Mouse (Mus musculus) stomach, postnatal 0 days (tissue): ENCODE data around the gene Nucks1.

Experiments used
- CTCF ChIP-seq: IDR thresholded peaks from 2 replicates; pipeline ENCODE4 v1.5.1; 2016; ENCODE audit warnings: antibody characterized with exemption, low read depth, mild to moderate bottlenecking, moderate library complexity
- EP300 ChIP-seq: optimal IDR thresholded peaks from 2 replicates; pipeline ENCODE3; 2016; ENCODE audit warnings: antibody characterized with exemption

GRCm38 (mm10) chr1:131917634-131918033 is 7.3 kb downstream of the Nucks1 start:
- no peak for TF ChIP-seq CTCF
- TF ChIP-seq EP300, result no peak
